Mouse (Mus musculus) gastrocnemius, postnatal 10 days (tissue): ENCODE results near the gene Zscan4-ps3. TPM values are rescaled to one million over a fixed set of nuclear protein-coding genes. Genes with fewer than 3 reads are reported as not detected.
"Not testable (repeated sequence)": the region's sequence is repeated elsewhere in the genome, so short reads cannot be mapped to it uniquely, and the experiment has no call there.

Experiments
- DNase-seq: peaks from one replicate; pipeline ENCODE4 v3.0.0; 2021; ENCODE audit warnings: mixed read lengths
- long read RNA-seq, 2 experiments: library from polyadenylated mRNA; stranded (forward); transcript quantifications; one replicate each; pipeline ENCODE4 v2.0.0; 2021
- total RNA-seq, 2 experiments: library from RNA; stranded (reverse); gene quantifications; 2 replicates each; pipeline ENCODE4 v1.2.3; 2021

Zscan4-ps3 gene
- total RNA-seq: not detected
- long read RNA-seq, experiment 1: 0 reads
- long read RNA-seq, experiment 2: 0 reads

- not testable (repeated sequence) for DNase-seq
Observed at GRCm38 (mm10) chr7:11609008-11609407, at the start of gene Zscan4-ps3. TSS of gene Zscan4-ps3 (plus strand) at chr7:11609308.

GRCm38 (mm10) chr7:11617082-11617481, 8.0 kb downstream of the Zscan4-ps3 start:
- not testable (repeated sequence) for DNase-seq

Other genes with a start within 250 kb of the Zscan4-ps3 start
- gene Zscan4f, start 211.4 kb upstream of the Zscan4-ps3 start, total RNA-seq: not detected
- gene Zscan4-ps2, start 95.0 kb upstream of the Zscan4-ps3 start, total RNA-seq: not detected
- gene Vmn1r72, start 70.8 kb downstream of the Zscan4-ps3 start, total RNA-seq: not detected
- gene Vmn1r73, start 121.0 kb downstream of the Zscan4-ps3 start, total RNA-seq: not detected
- not detected for gene Vmn1r74, start 224.7 kb downstream of the Zscan4-ps3 start, total RNA-seq